Mouse (Mus musculus): Measurements from ENCODE around the gene Ptpro. TPM values are rescaled to one million over a fixed set of nuclear protein-coding genes. Genes with fewer than 3 reads are reported as not detected.

Ptpro gene
- polyA plus RNA-seq, 1 experiment from 2014 or later, result 41.7 TPM

- H3K36me3 ChIP-seq (ENCODE audit: control insufficient read depth, insufficient read depth, low read length), result no peaks in the 10 kb centered on the region
- no peaks in the 10 kb centered on the region for H3K9me3 ChIP-seq (replicated peaks; ENCODE audit: control insufficient read depth, low read length)
- no peaks in the 10 kb centered on the region for H3K4me1 ChIP-seq (ENCODE audit: control insufficient read depth, insufficient read depth, low read length)
- no peak overlapping the region for H3K4me2 ChIP-seq (ENCODE audit: low read length)
- WGBS, result 98% methylated on average over 2 of the region's 2 CpGs
- H3K4me3 ChIP-seq (ENCODE audit: low read depth, low read length), result no peak overlapping the region
- no peak overlapping the region for H3K9ac ChIP-seq (ENCODE audit: low read length)
- H3K27ac ChIP-seq (ENCODE audit: low read depth, low read length), result no peak overlapping the region
- ATAC-seq (no peak), DNase-seq (ENCODE audit: low spot score) (no peak)
- H3K27me3 ChIP-seq (replicated peaks; ENCODE audit: control insufficient read depth, insufficient read depth, low read length), result no peaks in the 10 kb centered on the region
Measured at GRCm38 (mm10) chr6:137496562-137496961, 244.4 kb downstream of the Ptpro start.

- no peaks in the 10 kb centered on the region for H3K36me3 ChIP-seq (ENCODE audit: control insufficient read depth, insufficient read depth, low read length)
- WGBS, result 90% methylated on average over 8 of the region's 8 CpGs
- H3K4me2 ChIP-seq (ENCODE audit: low read length), result no peak overlapping the region
- H3K9ac ChIP-seq (ENCODE audit: low read length), result no peak overlapping the region
- H3K27ac ChIP-seq (ENCODE audit: low read depth, low read length), result no peak overlapping the region
- no peak overlapping the region for H3K4me3 ChIP-seq (ENCODE audit: low read depth, low read length)
- no peak for ATAC-seq
- no peak for DNase-seq (ENCODE audit: low spot score)
- H3K4me1 ChIP-seq (ENCODE audit: control insufficient read depth, insufficient read depth, low read length), result no peaks in the 10 kb centered on the region
- no peaks in the 10 kb centered on the region for H3K9me3 ChIP-seq (replicated peaks; ENCODE audit: control insufficient read depth, low read length)
- no peaks in the 10 kb centered on the region for H3K27me3 ChIP-seq (replicated peaks; ENCODE audit: control insufficient read depth, insufficient read depth, low read length)
Measured at GRCm38 (mm10) chr6:137497208-137497835, 245.2 kb downstream of the Ptpro start.

- WGBS, result 82% methylated on average over 6 of the region's 6 CpGs
- H3K36me3 ChIP-seq (ENCODE audit: control insufficient read depth, insufficient read depth, low read length), result no peaks in the 10 kb centered on the region
- ATAC-seq (no peak), DNase-seq (ENCODE audit: low spot score) (no peak)
- no peaks in the 10 kb centered on the region for H3K27me3 ChIP-seq (replicated peaks; ENCODE audit: control insufficient read depth, insufficient read depth, low read length)
- H3K9me3 ChIP-seq (replicated peaks; ENCODE audit: control insufficient read depth, low read length), result no peaks in the 10 kb centered on the region
- no peaks in the 10 kb centered on the region for H3K4me1 ChIP-seq (ENCODE audit: control insufficient read depth, insufficient read depth, low read length)
- H3K4me3 ChIP-seq (ENCODE audit: low read depth, low read length), result no peak overlapping the region
- no peak overlapping the region for H3K4me2 ChIP-seq (ENCODE audit: low read length)
- H3K27ac ChIP-seq (ENCODE audit: low read depth, low read length), result no peak overlapping the region
- no peak overlapping the region for H3K9ac ChIP-seq (ENCODE audit: low read length)
Measured at GRCm38 (mm10) chr6:137498781-137499180, 246.7 kb downstream of the Ptpro start.

- 92% methylated on average over 7 of the region's 7 CpGs for WGBS
- no peak overlapping the region for H3K4me3 ChIP-seq (ENCODE audit: low read depth, low read length)
- no peaks in the 10 kb centered on the region for H3K27me3 ChIP-seq (replicated peaks; ENCODE audit: control insufficient read depth, insufficient read depth, low read length)
- H3K27ac ChIP-seq (ENCODE audit: low read depth, low read length), result no peak overlapping the region
- no peaks in the 10 kb centered on the region for H3K4me1 ChIP-seq (ENCODE audit: control insufficient read depth, insufficient read depth, low read length)
- H3K9ac ChIP-seq (ENCODE audit: low read length), result no peak overlapping the region
- no peak for ATAC-seq
- H3K9me3 ChIP-seq (replicated peaks; ENCODE audit: control insufficient read depth, low read length), result no peaks in the 10 kb centered on the region
- H3K4me2 ChIP-seq (ENCODE audit: low read length), result no peak overlapping the region
- no peak for DNase-seq (ENCODE audit: low spot score)
- H3K36me3 ChIP-seq (ENCODE audit: control insufficient read depth, insufficient read depth, low read length), result no peaks in the 10 kb centered on the region
Measured at GRCm38 (mm10) chr6:137503009-137503408, 250.9 kb downstream of the Ptpro start.

GRCm38 (mm10) chr6:137503462-137503861 lies 251.3 kb downstream of the Ptpro start:
- no peak overlapping the region for H3K4me3 ChIP-seq (ENCODE audit: low read depth, low read length)
- WGBS, result 85% methylated on average over 8 of the region's 8 CpGs
- ATAC-seq, result no peak

GRCm38 (mm10) chr6:137504052-137504451 lies 251.9 kb downstream of the Ptpro start:
- no peak for ATAC-seq
- H3K9ac ChIP-seq (ENCODE audit: low read length), result no peak overlapping the region
- H3K4me1 ChIP-seq (ENCODE audit: control insufficient read depth, insufficient read depth, low read length), result no peaks in the 10 kb centered on the region
- H3K4me3 ChIP-seq (ENCODE audit: low read depth, low read length), result no peak overlapping the region
- 73% methylated on average over 1 of the region's 1 CpGs for WGBS
- H3K36me3 ChIP-seq (ENCODE audit: control insufficient read depth, insufficient read depth, low read length), result no peaks in the 10 kb centered on the region
- H3K4me2 ChIP-seq (ENCODE audit: low read length), result no peak overlapping the region
- DNase-seq (ENCODE audit: low spot score), result no peak
- no peaks in the 10 kb centered on the region for H3K27me3 ChIP-seq (replicated peaks; ENCODE audit: control insufficient read depth, insufficient read depth, low read length)
- H3K27ac ChIP-seq (ENCODE audit: low read depth, low read length), result no peak overlapping the region
- no peaks in the 10 kb centered on the region for H3K9me3 ChIP-seq (replicated peaks; ENCODE audit: control insufficient read depth, low read length)

More at GRCm38 (mm10) chr6:137503462-137503861, 251.3 kb downstream of the Ptpro start:
- H3K27ac ChIP-seq (ENCODE audit: low read depth, low read length), result no peak overlapping the region
- no peaks in the 10 kb centered on the region for H3K27me3 ChIP-seq (replicated peaks; ENCODE audit: control insufficient read depth, insufficient read depth, low read length)
- no peaks in the 10 kb centered on the region for H3K36me3 ChIP-seq (ENCODE audit: control insufficient read depth, insufficient read depth, low read length)
- no peak for DNase-seq (ENCODE audit: low spot score)
- H3K4me1 ChIP-seq (ENCODE audit: control insufficient read depth, insufficient read depth, low read length), result no peaks in the 10 kb centered on the region
- H3K9ac ChIP-seq (ENCODE audit: low read length), result no peak overlapping the region
- no peaks in the 10 kb centered on the region for H3K9me3 ChIP-seq (replicated peaks; ENCODE audit: control insufficient read depth, low read length)
- no peak overlapping the region for H3K4me2 ChIP-seq (ENCODE audit: low read length)

GRCm38 (mm10) chr6:137505555-137506227 lies 253.6 kb downstream of the Ptpro start:
- H3K4me1 ChIP-seq (ENCODE audit: control insufficient read depth, insufficient read depth, low read length), result no peaks in the 10 kb centered on the region
- no peak for DNase-seq (ENCODE audit: low spot score)
- H3K4me3 ChIP-seq (ENCODE audit: low read depth, low read length), result no peak overlapping the region
- no peaks in the 10 kb centered on the region for H3K27me3 ChIP-seq (replicated peaks; ENCODE audit: control insufficient read depth, insufficient read depth, low read length)
- H3K4me2 ChIP-seq (ENCODE audit: low read length), result no peak overlapping the region
- WGBS, result 91% methylated on average over 3 of the region's 3 CpGs
- H3K9me3 ChIP-seq (replicated peaks; ENCODE audit: control insufficient read depth, low read length), result no peaks in the 10 kb centered on the region
- no peak for ATAC-seq
- no peaks in the 10 kb centered on the region for H3K36me3 ChIP-seq (ENCODE audit: control insufficient read depth, insufficient read depth, low read length)
- H3K9ac ChIP-seq (ENCODE audit: low read length), result no peak overlapping the region
- H3K27ac ChIP-seq (ENCODE audit: low read depth, low read length), result no peak overlapping the region

GRCm38 (mm10) chr6:137506563-137506962 lies 254.4 kb downstream of the Ptpro start:
- 96% methylated on average over 7 of the region's 7 CpGs for WGBS
- no peak overlapping the region for H3K4me2 ChIP-seq (ENCODE audit: low read length)
- no peaks in the 10 kb centered on the region for H3K36me3 ChIP-seq (ENCODE audit: control insufficient read depth, insufficient read depth, low read length)
- H3K4me3 ChIP-seq (ENCODE audit: low read depth, low read length), result no peak overlapping the region
- no peak overlapping the region for H3K9ac ChIP-seq (ENCODE audit: low read length)
- ATAC-seq (no peak), DNase-seq (ENCODE audit: low spot score) (no peak)
- H3K27ac ChIP-seq (ENCODE audit: low read depth, low read length), result no peak overlapping the region
- no peaks in the 10 kb centered on the region for H3K27me3 ChIP-seq (replicated peaks; ENCODE audit: control insufficient read depth, insufficient read depth, low read length)
- H3K4me1 ChIP-seq (ENCODE audit: control insufficient read depth, insufficient read depth, low read length), result no peaks in the 10 kb centered on the region
- no peaks in the 10 kb centered on the region for H3K9me3 ChIP-seq (replicated peaks; ENCODE audit: control insufficient read depth, low read length)

- Histone ChIP-seq H3K36me3 (ENCODE audit: control insufficient read depth, insufficient read depth, low read length) (no peaks in the 10 kb centered on the region), H3K4me1 (ENCODE audit: control insufficient read depth, insufficient read depth, low read length) (no peaks in the 10 kb centered on the region), H3K4me3 (ENCODE audit: low read depth, low read length) (no peak overlapping the region), H3K4me2 (ENCODE audit: low read length) (no peak overlapping the region), H3K9ac (ENCODE audit: low read length) (no peak overlapping the region), H3K27ac (ENCODE audit: low read depth, low read length) (no peak overlapping the region), H3K9me3 (replicated peaks; ENCODE audit: control insufficient read depth, low read length) (no peaks in the 10 kb centered on the region), H3K27me3 (replicated peaks; ENCODE audit: control insufficient read depth, insufficient read depth, low read length) (no peaks in the 10 kb centered on the region)
- WGBS, result 94% methylated on average over 19 of the region's 19 CpGs
- DNase-seq (ENCODE audit: low spot score) (no peak), ATAC-seq (no peak)
Measured at GRCm38 (mm10) chr6:137508936-137509335, 256.8 kb downstream of the Ptpro start.
